In the genomic region with DNA sequence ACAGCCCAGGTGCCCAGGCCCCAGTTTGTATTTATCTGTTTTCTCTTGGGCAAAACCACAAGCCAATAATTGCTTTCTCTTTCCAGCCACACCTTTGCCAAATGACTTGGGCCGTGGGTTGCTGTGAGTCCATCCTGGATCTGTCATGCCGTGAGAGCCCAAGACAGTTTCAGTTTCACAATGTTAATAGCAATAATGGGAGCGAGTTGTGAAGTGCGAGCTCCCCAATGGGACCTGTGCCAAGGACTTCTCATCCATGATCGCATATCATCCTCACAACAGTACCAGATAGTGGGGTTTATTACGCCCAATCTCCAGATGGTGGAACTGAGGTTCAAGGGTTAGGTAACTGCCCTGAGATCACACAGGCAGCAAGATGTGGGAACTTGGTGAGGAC, we compare ENCODE assay signal across 12 mouse cellular contexts.
DNase-seq lines count a peak whose midpoint lies in the region; ATAC-seq and TF ChIP-seq lines count a peak whose summit lies in the region.
"Had no signal": no experiment of that assay in that cellular context is flagged by ENCODE, and none has a peak within 500 bp of the region (broad histone marks: within the 10 kb centered on the region; RNA-seq: fewer than 3 reads in every experiment).

No protein-coding gene starts in this region.

- TF ChIP-seq RAD21 in CH12.LX (IDR thresholded peaks at IDR 0.05; ENCODE audit: low read depth, low read length), result no peak

- H3K4me1 ChIP-seq in kidney, embryonic 16.5 days (ENCODE audit: insufficient read depth, low read length), result peaks cover 11% of the 10 kb centered on the region
- 0 out of 4 replicates have a peak, but pooled peaks cover 0 to 3% of the 10 kb centered on the region in 2 experiments for H3K4me1 ChIP-seq in CH12.LX (ENCODE audit: control insufficient read depth in 1 of 2, insufficient read depth in 2 of 2)
- H3K4me1 ChIP-seq: hindbrain, embryonic 13.5 days had no signal

- in situ Hi-C loops in CH12.LX (cut with MboI; ENCODE audit: low pct_ligation_motif_present, low pct_unique_long_range_greater_than_20kb, low sequenced_read_pairs), result no loop called here

- TF ChIP-seq POLR2A in CH12.LX (IDR thresholded peaks at IDR 0.05; ENCODE audit: low read depth, low read length), result no peak

- ATAC-seq in kidney, embryonic 16.5 days (ENCODE audit: low FRiP score, low TSS enrichment), result no peak

- no peak overlapping the region for H3K9ac ChIP-seq in kidney, embryonic 16.5 days (replicated peaks; ENCODE audit: low read length)
- no peak overlapping the region for H3K9ac ChIP-seq in CH12.LX (ENCODE audit: insufficient read depth, low read depth)
- H3K9ac ChIP-seq: forebrain, postnatal 0 days; hindbrain, embryonic 13.5 days; limb, embryonic 12.5 days had no signal

- TF ChIP-seq EP300 in CH12.LX (IDR thresholded peaks at IDR 0.05; ENCODE audit: low read length), result no peak

- no peak for DNase-seq in kidney, postnatal 25 days
- DNase-seq in CH12.LX (ENCODE audit: extremely low read depth) (no peak), MN1 (ENCODE audit: low spot score) (no peak)
- DNase-seq in adrenal gland, adult 8-10 months, result peak; percentile 34
- peak; percentile 20 for DNase-seq in lung, postnatal 36 days
- no peak for DNase-seq in cerebellum, adult 9-10 months
- DNase-seq: cerebellum, adult 11-12 months; forebrain, postnatal 0 days had no signal

- H3K9me3 ChIP-seq in kidney, embryonic 16.5 days (ENCODE audit: low read length), result no peaks in the 10 kb centered on the region
- H3K9me3 ChIP-seq in CH12.LX (replicated peaks; ENCODE audit: low read length), result peaks cover 23% of the 10 kb centered on the region
- H3K9me3 ChIP-seq: hindbrain, embryonic 13.5 days; limb, embryonic 12.5 days had no signal

- H3K36me3 ChIP-seq in kidney, embryonic 16.5 days (ENCODE audit: insufficient read depth, low read length), result no peaks in the 10 kb centered on the region
- H3K36me3 ChIP-seq in CH12.LX (replicated peaks in 1 of 2; ENCODE audit: control insufficient read depth in 1 of 2, insufficient read depth in 1 of 2, low read length in 1 of 2), result no peaks in the 10 kb centered on the region
- H3K36me3 ChIP-seq: hindbrain, embryonic 13.5 days; limb, embryonic 12.5 days had no signal

- H3K79me2 ChIP-seq in CH12.LX (replicated peaks; ENCODE audit: control insufficient read depth, extremely low read depth, insufficient read depth, poor library complexity, severe bottlenecking), result no peaks in the 10 kb centered on the region

- H3K4me3 ChIP-seq in kidney, embryonic 16.5 days (ENCODE audit: low read length), result no peak overlapping the region
- no peak overlapping the region for H3K4me3 ChIP-seq in CH12.LX (replicated peaks in 1 of 3; ENCODE audit: low read depth in 2 of 3, low read length in 2 of 3, poor library complexity in 1 of 3)
- H3K4me3 ChIP-seq: heart, adult 2 months; hindbrain, embryonic 13.5 days; limb, embryonic 12.5 days had no signal

- TF ChIP-seq CTCF in CH12.LX (conservative IDR thresholded peaks at IDR 0.05 in 1 of 2, IDR thresholded peaks at IDR 0.05 in 1 of 2; ENCODE audit: low read depth in 2 of 2, low read length in 2 of 2), result no peak

- H3K27ac ChIP-seq in kidney, embryonic 16.5 days (ENCODE audit: low read length), result peak overlapping the region; percentile 55
- no peak overlapping the region for H3K27ac ChIP-seq in CH12.LX (ENCODE audit: insufficient read depth, low read depth)
- H3K27ac ChIP-seq: heart, adult 2 months; hindbrain, embryonic 13.5 days had no signal

- dilution Hi-C loops in CH12.LX (cut with MboI; ENCODE audit: extremely low pct_ligation_motif_present, extremely low pct_unique_long_range_greater_than_20kb, low sequenced_read_pairs), result no loop called here

- 51% methylated on average over 6 of the region's 6 CpGs for WGBS in kidney, embryonic 16.5 days

- no peak overlapping the region for H3K4me2 ChIP-seq in kidney, embryonic 16.5 days (replicated peaks; ENCODE audit: low read depth, low read length)
- 0 out of 2 replicates have a peak overlapping the region, but pooled peaks have one; percentile 15 for H3K4me2 ChIP-seq in CH12.LX (ENCODE audit: insufficient read depth, low read depth, poor library complexity, severe bottlenecking)
- H3K4me2 ChIP-seq: hindbrain, embryonic 13.5 days; limb, embryonic 12.5 days had no signal

- no peaks in the 10 kb centered on the region for H3K27me3 ChIP-seq in kidney, embryonic 16.5 days (ENCODE audit: insufficient read depth, low read length)
- H3K27me3 ChIP-seq in CH12.LX (replicated peaks), result no peaks in the 10 kb centered on the region
- H3K27me3 ChIP-seq: hindbrain, embryonic 13.5 days; limb, embryonic 12.5 days had no signal

TF ChIP-seq in CH12.LX, 34 proteins besides CTCF, POLR2A, EP300 and RAD21:
- TF ChIP-seq IRF4 (IDR thresholded peaks at IDR 0.05; ENCODE audit: low read depth, low read length) (no peak), USF1 (IDR thresholded peaks at IDR 0.05; ENCODE audit: low read depth, low read length) (no peak), TBP (conservative IDR thresholded peaks at IDR 0.05; ENCODE audit: low read depth, low read length) (no peak), CHD2 (IDR thresholded peaks at IDR 0.05; ENCODE audit: low read length) (no peak), MXI1 (IDR thresholded peaks at IDR 0.05; ENCODE audit: low read depth, low read length) (no peak), JUND (conservative IDR thresholded peaks at IDR 0.05; ENCODE audit: low read depth, low read length) (no peak), E2F4 (IDR thresholded peaks at IDR 0.05; ENCODE audit: insufficient replicate concordance, low read depth, low read length) (no peak)

Comparison
In these comparisons a context has a peak if more than half of its experiments do, and no peak if none do; other contexts are left out.
1. DNase-seq: peak in adrenal gland, adult 8-10 months (single experiment) and lung, postnatal 36 days (single experiment); none in kidney, postnatal 25 days (0 of 2), CH12.LX (single experiment), MN1 (single experiment) and cerebellum, adult 9-10 months (single experiment).